Mouse (Mus musculus): ENCODE measurements at regions not wholly inside any gene's neighbourhood (a gene's known extent, or its start where the extent isn't known, plus 50 kb on each side); places are given as distances from the start of the nearest gene placed in this dataset.
"Not testable (repeated sequence)": the region's sequence is repeated elsewhere in the genome, so short reads cannot be mapped to it uniquely, and the experiment has no call there.

- Histone ChIP-seq H3K27me3 (ENCODE audit: control insufficient read depth, insufficient read depth, low read length) (no peaks in the 10 kb centered on the region), H3K9ac (ENCODE audit: low read depth, low read length, severe bottlenecking) (no peak overlapping the region), H3K36me3 (ENCODE audit: control insufficient read depth, insufficient read depth, low read length) (no peaks in the 10 kb centered on the region), H3K4me3 (replicated peaks; ENCODE audit: low read length) (no peak overlapping the region), H3K4me2 (replicated peaks; ENCODE audit: low read depth, low read length, severe bottlenecking) (no peak overlapping the region), H3K9me3 (ENCODE audit: control insufficient read depth, low read length) (no peaks in the 10 kb centered on the region), H3K27ac (replicated peaks; ENCODE audit: low read depth, low read length) (no peak overlapping the region), H3K4me1 (ENCODE audit: control insufficient read depth, insufficient read depth, low read length) (no peaks in the 10 kb centered on the region)
- DNase-seq (ENCODE audit: low spot score) (no peak), ATAC-seq (ENCODE audit: low FRiP score, low read depth) (no peak)
- TF ChIP-seq POLR2A (IDR thresholded peaks at IDR 0.05; ENCODE audit: borderline replicate concordance, extremely low read depth, insufficient read depth, insufficient read length) = no peak
- 59% methylated on average over 1 of the region's 1 CpGs for whole genome bisulfite sequencing
Observed at GRCm38 (mm10) chr15:24405305-24405704, 1008.3 kb downstream of the Basp1 start.

GRCm38 (mm10) chr15:24400088-24400487 is 1013.5 kb downstream of the Basp1 start:
- ATAC-seq (ENCODE audit: low FRiP score, low read depth) = no peak
- 82% methylated on average over 2 of the region's 2 CpGs for whole genome bisulfite sequencing
- Histone ChIP-seq H3K4me1 (ENCODE audit: control insufficient read depth, insufficient read depth, low read length) (no peaks in the 10 kb centered on the region), H3K36me3 (ENCODE audit: control insufficient read depth, insufficient read depth, low read length) (no peaks in the 10 kb centered on the region), H3K9ac (ENCODE audit: low read depth, low read length, severe bottlenecking) (no peak overlapping the region), H3K9me3 (ENCODE audit: control insufficient read depth, low read length) (no peaks in the 10 kb centered on the region), H3K27me3 (ENCODE audit: control insufficient read depth, insufficient read depth, low read length) (no peaks in the 10 kb centered on the region), H3K4me2 (replicated peaks; ENCODE audit: low read depth, low read length, severe bottlenecking) (no peak overlapping the region), H3K27ac (replicated peaks; ENCODE audit: low read depth, low read length) (no peak overlapping the region), H3K4me3 (replicated peaks; ENCODE audit: low read length) (no peak overlapping the region)
- DNase-seq (ENCODE audit: low spot score) = no peak
- TF ChIP-seq POLR2A (IDR thresholded peaks at IDR 0.05; ENCODE audit: borderline replicate concordance, extremely low read depth, insufficient read depth, insufficient read length) = no peak

- Histone ChIP-seq H3K4me1 (ENCODE audit: control insufficient read depth, insufficient read depth, low read length) (no peaks in the 10 kb centered on the region), H3K36me3 (ENCODE audit: control insufficient read depth, insufficient read depth, low read length) (no peaks in the 10 kb centered on the region), H3K9ac (ENCODE audit: low read depth, low read length, severe bottlenecking) (no peak overlapping the region), H3K27me3 (ENCODE audit: control insufficient read depth, insufficient read depth, low read length) (no peaks in the 10 kb centered on the region), H3K4me2 (replicated peaks; ENCODE audit: low read depth, low read length, severe bottlenecking) (no peak overlapping the region), H3K27ac (replicated peaks; ENCODE audit: low read depth, low read length) (no peak overlapping the region), H3K4me3 (replicated peaks; ENCODE audit: low read length) (no peak overlapping the region), H3K9me3 (ENCODE audit: control insufficient read depth, low read length) (no peaks in the 10 kb centered on the region)
- no peak for TF ChIP-seq POLR2A (IDR thresholded peaks at IDR 0.05; ENCODE audit: borderline replicate concordance, extremely low read depth, insufficient read depth, insufficient read length)
- no peak for ATAC-seq (ENCODE audit: low FRiP score, low read depth)
- 81% methylated on average over 8 of the region's 8 CpGs for WGBS
- no peak for DNase-seq (ENCODE audit: low spot score)
Observed at GRCm38 (mm10) chr15:24358398-24358797, 1055.2 kb downstream of the Basp1 start.

GRCm38 (mm10) chr15:24348975-24349560 is 1064.5 kb downstream of the Basp1 start:
- DNase-seq (ENCODE audit: low spot score) = no peak
- Histone ChIP-seq H3K27ac (replicated peaks; ENCODE audit: low read depth, low read length) (no peak overlapping the region), H3K4me2 (replicated peaks; ENCODE audit: low read depth, low read length, severe bottlenecking) (no peak overlapping the region), H3K9ac (ENCODE audit: low read depth, low read length, severe bottlenecking) (no peak overlapping the region), H3K9me3 (ENCODE audit: control insufficient read depth, low read length) (no peaks in the 10 kb centered on the region), H3K36me3 (ENCODE audit: control insufficient read depth, insufficient read depth, low read length) (no peaks in the 10 kb centered on the region), H3K4me3 (replicated peaks; ENCODE audit: low read length) (no peak overlapping the region), H3K27me3 (ENCODE audit: control insufficient read depth, insufficient read depth, low read length) (no peaks in the 10 kb centered on the region), H3K4me1 (ENCODE audit: control insufficient read depth, insufficient read depth, low read length) (no peaks in the 10 kb centered on the region)
- WGBS = 73% methylated on average over 1 of the region's 1 CpGs
- no peak for TF ChIP-seq POLR2A (IDR thresholded peaks at IDR 0.05; ENCODE audit: borderline replicate concordance, extremely low read depth, insufficient read depth, insufficient read length)
- ATAC-seq (ENCODE audit: low FRiP score, low read depth) = no peak

- H3K4me2 ChIP-seq (replicated peaks; ENCODE audit: low read depth, low read length, severe bottlenecking); H3K9ac ChIP-seq (ENCODE audit: low read depth, low read length, severe bottlenecking); H3K36me3 ChIP-seq (ENCODE audit: control insufficient read depth, insufficient read depth, low read length); H3K4me3 ChIP-seq (replicated peaks; ENCODE audit: low read length); H3K27ac ChIP-seq (replicated peaks; ENCODE audit: low read depth, low read length); ATAC-seq (ENCODE audit: low FRiP score, low read depth); H3K9me3 ChIP-seq (ENCODE audit: control insufficient read depth, low read length); H3K4me1 ChIP-seq (ENCODE audit: control insufficient read depth, insufficient read depth, low read length); H3K27me3 ChIP-seq (ENCODE audit: control insufficient read depth, insufficient read depth, low read length); DNase-seq (ENCODE audit: low spot score): not testable (repeated sequence)
- WGBS = 94% methylated on average over 1 of the region's 1 CpGs
Observed at GRCm38 (mm10) chr15:24335876-24336275, 1077.7 kb downstream of the Basp1 start.

GRCm38 (mm10) chr15:24303123-24303522 is 1110.4 kb downstream of the Basp1 start:
- not testable (repeated sequence) for H3K27me3 ChIP-seq (ENCODE audit: control insufficient read depth, insufficient read depth, low read length); H3K9me3 ChIP-seq (ENCODE audit: control insufficient read depth, low read length); H3K4me3 ChIP-seq (replicated peaks; ENCODE audit: low read length); H3K9ac ChIP-seq (ENCODE audit: low read depth, low read length, severe bottlenecking); ATAC-seq (ENCODE audit: low FRiP score, low read depth); DNase-seq (ENCODE audit: low spot score); H3K4me2 ChIP-seq (replicated peaks; ENCODE audit: low read depth, low read length, severe bottlenecking); H3K4me1 ChIP-seq (ENCODE audit: control insufficient read depth, insufficient read depth, low read length); H3K36me3 ChIP-seq (ENCODE audit: control insufficient read depth, insufficient read depth, low read length); H3K27ac ChIP-seq (replicated peaks; ENCODE audit: low read depth, low read length)
- WGBS = 74% methylated on average over 3 of the region's 3 CpGs
